17 mouse cellular contexts compared by ENCODE assay signal in genomic region chr10:44340928-44341327, GRCm38 (mm10).
"Had no signal": no experiment of that assay in that cellular context is flagged by ENCODE, and none has a peak within 500 bp of the region (broad histone marks: within the 10 kb centered on the region; RNA-seq: fewer than 3 reads in every experiment).

No protein-coding gene starts in this region.

- H3K9me3 ChIP-seq: kidney, embryonic 15.5 days; liver, embryonic 13.5 days; neural tube, embryonic 12.5 days; neural tube, embryonic 15.5 days had no signal

- H3K9ac ChIP-seq: kidney, embryonic 15.5 days; liver, embryonic 13.5 days; neural tube, embryonic 12.5 days; neural tube, embryonic 15.5 days had no signal

- H3K4me1 ChIP-seq: kidney, embryonic 15.5 days; neural tube, embryonic 12.5 days had no signal

- H3K4me3 ChIP-seq: kidney, embryonic 15.5 days; left cerebral cortex, adult 2 months; liver, embryonic 13.5 days; neural tube, embryonic 12.5 days; neural tube, embryonic 15.5 days had no signal

- H3K27ac ChIP-seq: kidney, embryonic 15.5 days; left cerebral cortex, adult 2 months; liver, embryonic 13.5 days; neural tube, embryonic 12.5 days; neural tube, embryonic 15.5 days had no signal

- H3K36me3 ChIP-seq: kidney, embryonic 15.5 days; neural tube, embryonic 12.5 days; neural tube, embryonic 15.5 days had no signal

- DNase-seq: kidney, adult 8-10 months; kidney, postnatal 10 days; kidney, postnatal 36 days; layer of hippocampus, postnatal 36 days; liver, embryonic 13.5 days; lung, adult 2 months; lung, postnatal 14 days; lung, postnatal 4 days; right cerebral cortex, adult 18-20 months; right cerebral cortex, postnatal 14 days; right cerebral cortex, postnatal 4 days; thymus, adult 18-20 months; thymus, postnatal 36 days had no signal

- H3K27me3 ChIP-seq: kidney, embryonic 15.5 days; liver, embryonic 13.5 days; neural tube, embryonic 12.5 days; neural tube, embryonic 15.5 days had no signal

- H3K4me2 ChIP-seq: kidney, embryonic 15.5 days; liver, embryonic 13.5 days; neural tube, embryonic 12.5 days; neural tube, embryonic 15.5 days had no signal
